Mouse (Mus musculus): Measurements from ENCODE around the gene Adcy9. TPM values are rescaled to one million over a fixed set of nuclear protein-coding genes. Genes with fewer than 3 reads are reported as not detected.
"Not testable (repeated sequence)": the region's sequence is repeated elsewhere in the genome, so short reads cannot be mapped to it uniquely, and the experiment has no call there.

Adcy9 gene
- polyA plus RNA-seq, 2 experiments: 0.65 to 0.81 TPM

DNA sequence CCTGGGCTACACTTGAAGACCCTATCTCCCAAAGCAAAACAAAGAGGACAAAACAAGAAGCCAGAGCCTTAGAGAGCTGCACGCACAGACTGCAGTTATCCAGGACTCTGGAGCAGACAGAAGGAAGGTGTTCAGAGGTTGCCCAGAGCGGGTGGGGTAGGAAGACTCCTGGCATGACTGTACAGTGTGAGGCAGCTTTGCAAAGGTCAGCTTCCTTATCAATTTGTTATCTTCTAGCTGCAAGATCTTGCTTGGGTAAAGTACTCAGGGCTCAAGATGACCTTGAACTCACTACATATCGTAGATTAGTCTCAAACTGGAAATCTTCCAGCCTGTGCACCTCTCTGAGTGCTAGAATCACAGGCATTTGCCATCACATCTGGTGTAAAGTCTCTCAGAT lies 156.8 kb downstream of the Adcy9 start:
- no peak overlapping the region for H3K4me3 ChIP-seq (ENCODE audit: insufficient read depth in 1 of 2, low read depth in 2 of 2, low read length in 2 of 2)
- H3K9ac ChIP-seq (replicated peaks): no peak overlapping the region
- peaks cover 0 to 5% of the 10 kb centered on the region in 2 experiments; a peak in 1 of 4 replicates for H3K4me1 ChIP-seq (replicated peaks; ENCODE audit: control insufficient read depth in 2 of 2, insufficient read depth in 2 of 2, low read length in 1 of 2)
- H3K9me3 ChIP-seq (ENCODE audit: control insufficient read depth, low read length): no peaks in the 10 kb centered on the region
- no peak overlapping the region for H3K4me2 ChIP-seq (ENCODE audit: low read depth)
- no peak overlapping the region for H3K27ac ChIP-seq
- DNase-seq (ENCODE audit: low read depth in 3 of 3, low spot score in 3 of 3) (no peak), ATAC-seq (ENCODE audit: insufficient read depth) (no peak)
- 53% methylated on average over 3 of the region's 3 CpGs for WGBS (ENCODE audit: insufficient replicate concordance)
- TF ChIP-seq CTCF (IDR thresholded peaks at IDR 0.05; ENCODE audit: low read depth): no peak
- TF ChIP-seq EP300 (IDR thresholded peaks at IDR 0.05; ENCODE audit: low read depth): no peak
- H3K36me3 ChIP-seq (replicated peaks; ENCODE audit: control insufficient read depth, insufficient read depth, low read depth): no peaks in the 10 kb centered on the region
- H3K27me3 ChIP-seq (ENCODE audit: control insufficient read depth, insufficient read depth, low read length): no peaks in the 10 kb centered on the region

GRCm38 (mm10) chr16:4257546-4257945 lies 162.8 kb downstream of the Adcy9 start:
- 72% methylated on average over 2 of the region's 2 CpGs for WGBS (ENCODE audit: insufficient replicate concordance)
- H3K4me1 ChIP-seq (replicated peaks; ENCODE audit: control insufficient read depth in 2 of 2, insufficient read depth in 2 of 2, low read length in 1 of 2): no peaks in the 10 kb centered on the region
- DNase-seq (ENCODE audit: low read depth in 3 of 3, low spot score in 3 of 3): no peak
- H3K4me2 ChIP-seq (ENCODE audit: low read depth): no peak overlapping the region
- no peak overlapping the region for H3K27ac ChIP-seq
- H3K27me3 ChIP-seq (ENCODE audit: control insufficient read depth, insufficient read depth, low read length): no peaks in the 10 kb centered on the region
- TF ChIP-seq EP300 (IDR thresholded peaks at IDR 0.05; ENCODE audit: low read depth) (no peak), CTCF (IDR thresholded peaks at IDR 0.05; ENCODE audit: low read depth) (no peak)
- ATAC-seq (ENCODE audit: insufficient read depth): no peak
- no peaks in the 10 kb centered on the region for H3K9me3 ChIP-seq (ENCODE audit: control insufficient read depth, low read length)
- no peak overlapping the region for H3K4me3 ChIP-seq (ENCODE audit: insufficient read depth in 1 of 2, low read depth in 2 of 2, low read length in 2 of 2)
- H3K9ac ChIP-seq (replicated peaks): no peak overlapping the region
- no peaks in the 10 kb centered on the region for H3K36me3 ChIP-seq (replicated peaks; ENCODE audit: control insufficient read depth, insufficient read depth, low read depth)

GRCm38 (mm10) chr16:4248791-4249190 lies 171.5 kb downstream of the Adcy9 start:
- Histone ChIP-seq H3K4me1 (replicated peaks; ENCODE audit: control insufficient read depth in 2 of 2, insufficient read depth in 2 of 2, low read length in 1 of 2) (no peaks in the 10 kb centered on the region), H3K27me3 (ENCODE audit: control insufficient read depth, insufficient read depth, low read length) (no peaks in the 10 kb centered on the region), H3K4me2 (ENCODE audit: low read depth) (no peak overlapping the region), H3K9me3 (ENCODE audit: control insufficient read depth, low read length) (no peaks in the 10 kb centered on the region), H3K36me3 (replicated peaks; ENCODE audit: control insufficient read depth, insufficient read depth, low read depth) (no peaks in the 10 kb centered on the region), H3K4me3 (ENCODE audit: insufficient read depth in 1 of 2, low read depth in 2 of 2, low read length in 2 of 2) (no peak overlapping the region), H3K9ac (replicated peaks) (no peak overlapping the region), H3K27ac (no peak overlapping the region)
- 71% methylated on average over 3 of the region's 3 CpGs for WGBS (ENCODE audit: insufficient replicate concordance)
- ATAC-seq (ENCODE audit: insufficient read depth) (no peak), DNase-seq (ENCODE audit: low read depth in 3 of 3, low spot score in 3 of 3) (no peak)
- TF ChIP-seq EP300 (IDR thresholded peaks at IDR 0.05; ENCODE audit: low read depth): no peak
- no peak for TF ChIP-seq CTCF (IDR thresholded peaks at IDR 0.05; ENCODE audit: low read depth)

GRCm38 (mm10) chr16:4245241-4245640 lies 175.1 kb downstream of the Adcy9 start:
- not testable (repeated sequence) for DNase-seq (ENCODE audit: low read depth in 3 of 3, low spot score in 3 of 3); H3K27ac ChIP-seq; H3K4me3 ChIP-seq (ENCODE audit: insufficient read depth in 1 of 2, low read depth in 2 of 2, low read length in 2 of 2); H3K9me3 ChIP-seq (ENCODE audit: control insufficient read depth, low read length); H3K27me3 ChIP-seq (ENCODE audit: control insufficient read depth, insufficient read depth, low read length); H3K36me3 ChIP-seq (replicated peaks; ENCODE audit: control insufficient read depth, insufficient read depth, low read depth); ATAC-seq (ENCODE audit: insufficient read depth); H3K4me1 ChIP-seq (replicated peaks; ENCODE audit: control insufficient read depth in 2 of 2, insufficient read depth in 2 of 2, low read length in 1 of 2); H3K9ac ChIP-seq (replicated peaks); H3K4me2 ChIP-seq (ENCODE audit: low read depth)
- WGBS (ENCODE audit: insufficient replicate concordance): 80% methylated on average over 1 of the region's 1 CpGs

Other genes starting within 250 kb of the Adcy9 start
- gene Crebbp, start 206.5 kb downstream of the Adcy9 start, polyA plus RNA-seq (2012; rRNA removed): 3.1 and 3.6 TPM in 2 replicates
- 7.0 and 8.9 TPM in 2 replicates for gene Crebbp, start 206.5 kb downstream of the Adcy9 start, polyA plus RNA-seq (2014; fragmentation: Nextera tagmentation; extraction: Ambion mirVana)
- 1.5 and 2.2 TPM in 2 replicates for gene Srl, start 121.3 kb upstream of the Adcy9 start, polyA plus RNA-seq (2012; rRNA removed)
- 1.2 and 3.2 TPM in 2 replicates for gene Srl, start 121.3 kb upstream of the Adcy9 start, polyA plus RNA-seq (2014; fragmentation: Nextera tagmentation; extraction: Ambion mirVana)
- gene Tfap4, start 139.4 kb upstream of the Adcy9 start, polyA plus RNA-seq (2012; rRNA removed): 5.4 and 6.9 TPM in 2 replicates
- 4.6 and 4.8 TPM in 2 replicates for gene Tfap4, start 139.4 kb upstream of the Adcy9 start, polyA plus RNA-seq (2014; fragmentation: Nextera tagmentation; extraction: Ambion mirVana)
- gene Glis2, start 174.2 kb upstream of the Adcy9 start, polyA plus RNA-seq (2012; rRNA removed): 2.8 and 3.4 TPM in 2 replicates
- gene Glis2, start 174.2 kb upstream of the Adcy9 start, polyA plus RNA-seq (2014; fragmentation: Nextera tagmentation; extraction: Ambion mirVana): 1.7 and 2.7 TPM in 2 replicates
- gene Pam16, start 204.5 kb upstream of the Adcy9 start, polyA plus RNA-seq (2012; rRNA removed): 24.1 and 41.3 TPM in 2 replicates
- gene Pam16, start 204.5 kb upstream of the Adcy9 start, polyA plus RNA-seq (2014; fragmentation: Nextera tagmentation; extraction: Ambion mirVana): 64.4 and 68.0 TPM in 2 replicates
- gene Vasn, start 219.4 kb upstream of the Adcy9 start, polyA plus RNA-seq (2012; rRNA removed): 2.5 and 2.9 TPM in 2 replicates
- 1.2 TPM in 2 replicates for gene Vasn, start 219.4 kb upstream of the Adcy9 start, polyA plus RNA-seq (2014; fragmentation: Nextera tagmentation; extraction: Ambion mirVana)
- 13.6 and 18.8 TPM in 2 replicates for gene Dnaja3, start 219.5 kb upstream of the Adcy9 start, polyA plus RNA-seq (2012; rRNA removed)
- 34.1 and 37.3 TPM in 2 replicates for gene Dnaja3, start 219.5 kb upstream of the Adcy9 start, polyA plus RNA-seq (2014; fragmentation: Nextera tagmentation; extraction: Ambion mirVana)